Mouse (Mus musculus) stomach, postnatal 0 days (tissue): ENCODE results near the gene Snx4.

Experiments
- CTCF ChIP-seq: IDR thresholded peaks from 2 replicates; pipeline ENCODE4 v1.5.1; 2016; ENCODE audit warnings: antibody characterized with exemption, low read depth, mild to moderate bottlenecking, moderate library complexity
- EP300 ChIP-seq: optimal IDR thresholded peaks from 2 replicates; pipeline ENCODE3; 2016; ENCODE audit warnings: antibody characterized with exemption

GRCm38 (mm10) chr16:33262096-33262495 lies 10.9 kb downstream of the Snx4 start:
- no peak for TF ChIP-seq CTCF
- no peak for TF ChIP-seq EP300
